In genomic region chr6:91590806-91591571, GRCm38 (mm10) we compare ENCODE assay signal across 9 mouse cellular contexts.
DNase-seq lines count a peak whose midpoint lies in the region; ATAC-seq lines count a peak whose summit lies in the region.
"Had no signal": no experiment of that assay in that cellular context is flagged by ENCODE, and none has a peak within 500 bp of the region (broad histone marks: within the 10 kb centered on the region; RNA-seq: fewer than 3 reads in every experiment).

No protein-coding gene starts in this region.

- H3K36me3 ChIP-seq in embryonic facial prominence, embryonic 13.5 days: no peaks in the 10 kb centered on the region
- no peaks in the 10 kb centered on the region for H3K36me3 ChIP-seq in intestine, embryonic 15.5 days
- H3K36me3 ChIP-seq: limb, embryonic 15.5 days had no signal

- ATAC-seq in embryonic facial prominence, embryonic 13.5 days (ENCODE audit: insufficient number of reproducible peaks, insufficient read depth, low FRiP score, low TSS enrichment, low read depth): peak; percentile 62; the same call in 1 of the 2 replicates
- ATAC-seq in intestine, embryonic 15.5 days: 0 out of 2 replicates have a peak, but pooled peaks have one; percentile 32

- no peak overlapping the region for H3K4me3 ChIP-seq in embryonic facial prominence, embryonic 13.5 days
- H3K4me3 ChIP-seq in intestine, embryonic 15.5 days (replicated peaks): no peak overlapping the region
- H3K4me3 ChIP-seq: limb, embryonic 15.5 days had no signal

- H3K4me2 ChIP-seq in embryonic facial prominence, embryonic 13.5 days: no peak overlapping the region
- H3K4me2 ChIP-seq in intestine, embryonic 15.5 days (replicated peaks): no peak overlapping the region
- H3K4me2 ChIP-seq: limb, embryonic 15.5 days had no signal

- 47% methylated on average over 8 of the region's 8 CpGs for WGBS in embryonic facial prominence, embryonic 13.5 days
- 41% methylated on average over 8 of the region's 8 CpGs for WGBS in intestine, embryonic 15.5 days

- no peak overlapping the region for H3K9ac ChIP-seq in embryonic facial prominence, embryonic 13.5 days
- H3K9ac ChIP-seq in intestine, embryonic 15.5 days: no peak overlapping the region
- H3K9ac ChIP-seq: limb, embryonic 15.5 days had no signal

- H3K9me3 ChIP-seq in embryonic facial prominence, embryonic 13.5 days: no peaks in the 10 kb centered on the region
- H3K9me3 ChIP-seq in intestine, embryonic 15.5 days: no peaks in the 10 kb centered on the region
- H3K9me3 ChIP-seq: limb, embryonic 15.5 days had no signal

- H3K27me3 ChIP-seq in embryonic facial prominence, embryonic 13.5 days: no peaks in the 10 kb centered on the region
- no peaks in the 10 kb centered on the region for H3K27me3 ChIP-seq in intestine, embryonic 15.5 days (replicated peaks)
- H3K27me3 ChIP-seq: limb, embryonic 15.5 days had no signal

- H3K4me1 ChIP-seq in embryonic facial prominence, embryonic 13.5 days: peaks cover 16% of the 10 kb centered on the region
- peaks cover 12% of the 10 kb centered on the region; the same call in 1 of the 2 replicates for H3K4me1 ChIP-seq in intestine, embryonic 15.5 days (replicated peaks)

- intact Hi-C loops in heart, postnatal 25 days (cut with DNase I): no loop called here

- H3K27ac ChIP-seq in embryonic facial prominence, embryonic 13.5 days: peak overlapping the region; percentile 35
- H3K27ac ChIP-seq in intestine, embryonic 15.5 days: no peak overlapping the region
- H3K27ac ChIP-seq: limb, embryonic 15.5 days had no signal

- peak; percentile 42 to 43 for DNase-seq in heart, adult 18-20 months
- DNase-seq in heart, postnatal 25 days (ENCODE audit: low spot score): no peak
- DNase-seq in lung, postnatal 14 days: peak; percentile 64
- no peak for DNase-seq in spleen, postnatal 36 days (ENCODE audit: low spot score in 2 of 2)
- no peak for DNase-seq in cerebellum, postnatal 4 days (ENCODE audit: low spot score in 2 of 2)
- no peak for DNase-seq in cerebellum, adult 9-10 months

Comparison
In these comparisons a context has a peak if more than half of its experiments do, and no peak if none do; other contexts are left out.
1. DNase-seq: peak in heart, adult 18-20 months (2 of 2) and lung, postnatal 14 days (single experiment); none in heart, postnatal 25 days (single experiment), spleen, postnatal 36 days (0 of 2), cerebellum, postnatal 4 days (0 of 2) and cerebellum, adult 9-10 months (single experiment).